Mouse (Mus musculus): ENCODE measurements around the gene Maco1. TPM values are rescaled to one million over a fixed set of nuclear protein-coding genes. Genes with fewer than 3 reads are reported as not detected.

Maco1 gene
- polyA plus RNA-seq (2014; fragmentation: Illumina TruSeq; extraction: RNeasy Lipid Tissue Mini Kit (QIAGEN cat#74804); ENCODE audit: low read depth, low replicate concordance), result 41.8 TPM

GRCm38 (mm10) chr4:134853259-134853636 is at the start of gene Maco1:
Gene Maco1 (minus strand): TSS chr4:134853345.

DNA sequence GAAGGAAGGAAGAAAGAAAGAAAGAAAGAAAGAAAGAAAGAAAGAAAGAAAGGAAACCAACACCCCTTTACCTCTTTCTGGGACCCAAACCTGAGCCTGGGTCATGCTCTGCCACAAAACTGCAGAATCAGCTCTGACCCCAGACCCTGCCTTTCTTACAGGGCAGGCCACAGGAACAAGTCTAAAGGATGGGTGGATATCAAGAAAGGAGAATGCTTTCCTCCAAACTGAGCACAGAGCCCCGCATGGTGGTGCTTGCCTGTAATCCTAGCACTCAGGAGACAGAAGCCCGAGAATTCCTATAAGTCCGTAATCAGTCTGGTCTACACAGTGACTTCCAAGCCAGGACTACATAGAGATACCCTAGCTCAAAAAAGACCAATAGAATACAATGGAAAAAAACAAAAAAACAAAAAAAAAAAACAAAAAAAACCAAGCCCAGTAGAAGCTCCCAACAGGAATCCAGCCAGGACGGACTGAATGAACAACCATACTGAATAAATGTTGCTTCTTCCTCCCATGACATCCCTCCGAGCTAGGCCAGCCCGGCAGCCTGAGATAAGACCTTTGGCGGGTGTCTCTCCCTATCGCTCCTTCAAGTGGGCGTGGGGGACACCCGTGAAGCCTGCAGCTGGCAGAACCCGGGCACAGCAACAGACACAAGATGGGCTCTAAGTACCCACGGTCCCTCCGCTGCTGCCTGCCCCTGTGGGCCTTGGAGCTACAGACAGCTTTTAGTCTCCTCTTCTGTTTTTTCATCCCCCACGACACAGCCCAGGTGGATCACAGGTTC is 11.0 kb upstream of the Maco1 start, which contains the start of gene Rhd:
Gene Rhd, plus strand, starts transcription at position 600 of the 793 bp plus-strand sequence.

DNA sequence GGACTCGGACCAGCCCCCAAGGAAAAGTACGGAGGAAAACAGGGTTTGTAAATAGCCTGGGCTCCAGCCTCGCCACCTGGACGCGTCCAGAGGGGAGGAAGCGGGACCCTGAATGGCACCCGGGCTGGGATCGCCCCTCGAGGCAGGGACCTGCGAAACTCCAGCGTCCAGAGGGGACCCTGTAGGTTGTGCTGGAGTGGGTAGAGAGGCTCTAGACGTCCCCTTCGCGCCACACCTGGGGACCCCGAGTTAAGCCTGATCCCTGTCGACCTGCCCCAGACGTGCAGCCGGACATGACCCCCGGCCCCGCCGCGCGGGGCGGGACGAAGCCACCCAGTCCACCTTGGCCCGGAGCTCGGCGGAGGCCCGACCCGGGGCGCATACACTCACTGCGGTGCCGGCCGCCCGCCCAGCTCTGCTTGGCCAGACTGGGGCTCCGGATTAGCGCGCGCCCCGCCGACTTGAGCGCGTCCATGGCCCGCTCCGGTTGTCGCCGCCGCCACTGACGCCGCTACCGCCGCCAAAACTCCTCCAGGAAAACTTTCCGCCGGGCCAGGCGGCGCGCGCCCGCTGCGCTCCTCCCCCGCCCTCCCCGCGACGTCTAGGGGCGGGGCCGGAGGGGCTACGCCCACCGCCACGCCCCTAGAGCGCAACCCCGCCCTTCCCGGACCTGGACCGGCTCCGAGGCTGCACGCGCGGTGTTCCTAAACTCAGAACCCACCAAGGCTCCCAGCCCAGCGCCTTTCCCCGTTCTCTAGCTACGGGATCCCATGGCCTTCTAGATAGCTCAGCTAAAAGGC is 85.5 kb downstream of the Maco1 start, which contains the start of gene Ldlrap1:
Gene Ldlrap1, minus strand, starts transcription at position 599 of the 800 bp plus-strand sequence.

Other genes starting within 250 kb of the Maco1 start
- gene Man1c1, start 149.1 kb downstream of the Maco1 start, polyA plus RNA-seq (2014; fragmentation: Illumina TruSeq; extraction: RNeasy Lipid Tissue Mini Kit (QIAGEN cat#74804); ENCODE audit: low read depth, low replicate concordance), result 11.4 TPM
- gene Ldlrap1, start 85.3 kb downstream of the Maco1 start, polyA plus RNA-seq (2014; fragmentation: Illumina TruSeq; extraction: RNeasy Lipid Tissue Mini Kit (QIAGEN cat#74804); ENCODE audit: low read depth, low replicate concordance), result 3.1 TPM
- gene Rhd, start 11.2 kb upstream of the Maco1 start, polyA plus RNA-seq (2014; fragmentation: Illumina TruSeq; extraction: RNeasy Lipid Tissue Mini Kit (QIAGEN cat#74804); ENCODE audit: low read depth, low replicate concordance), result not detected
- gene Tmem50a, start 61.7 kb upstream of the Maco1 start, polyA plus RNA-seq (2014; fragmentation: Illumina TruSeq; extraction: RNeasy Lipid Tissue Mini Kit (QIAGEN cat#74804); ENCODE audit: low read depth, low replicate concordance), result 136 TPM
- gene Rsrp1, start 70.2 kb upstream of the Maco1 start, polyA plus RNA-seq (2014; fragmentation: Illumina TruSeq; extraction: RNeasy Lipid Tissue Mini Kit (QIAGEN cat#74804); ENCODE audit: low read depth, low replicate concordance), result 959 TPM
- 93.8 TPM for gene Syf2, start 77.6 kb upstream of the Maco1 start, polyA plus RNA-seq (2014; fragmentation: Illumina TruSeq; extraction: RNeasy Lipid Tissue Mini Kit (QIAGEN cat#74804); ENCODE audit: low read depth, low replicate concordance)